Mouse (Mus musculus) natural killer cell, adult 2 months (primary cell): ENCODE data around the gene Shkbp1.

Experiments
- DNase-seq, 2 experiments: peaks; one replicate each; pipeline ENCODE4 v3.0.0; 2022; ENCODE audit warnings: low spot score in 2 of 2

The Shkbp1 gene

DNA sequence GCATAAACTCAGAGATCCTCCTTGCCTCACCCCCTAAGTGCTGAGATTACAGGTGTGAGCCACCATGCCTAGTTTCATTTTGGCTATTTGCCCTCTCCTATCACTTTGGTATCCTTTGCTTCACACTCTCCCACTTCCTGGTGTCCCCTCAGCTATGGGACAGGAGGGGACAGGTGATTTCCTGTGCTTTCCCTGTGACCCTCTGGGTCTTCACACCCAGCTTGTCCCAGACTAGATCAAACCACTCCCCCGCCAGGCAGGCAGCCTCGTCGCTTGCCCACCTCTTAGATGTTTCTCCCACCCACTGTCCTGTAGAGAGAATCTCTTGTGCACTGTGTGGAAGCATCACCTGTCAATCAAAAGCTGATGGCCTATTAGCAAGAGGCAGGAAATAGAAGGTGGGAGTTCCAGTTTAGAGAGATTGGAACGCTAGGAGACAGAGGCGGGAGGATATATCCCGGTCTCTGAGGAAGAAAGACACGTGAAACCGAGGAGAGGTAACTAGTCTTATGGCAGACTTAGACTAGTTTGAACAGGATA, 44.8 kb downstream of the Shkbp1 start:
- DNase-seq = no peak

DNA sequence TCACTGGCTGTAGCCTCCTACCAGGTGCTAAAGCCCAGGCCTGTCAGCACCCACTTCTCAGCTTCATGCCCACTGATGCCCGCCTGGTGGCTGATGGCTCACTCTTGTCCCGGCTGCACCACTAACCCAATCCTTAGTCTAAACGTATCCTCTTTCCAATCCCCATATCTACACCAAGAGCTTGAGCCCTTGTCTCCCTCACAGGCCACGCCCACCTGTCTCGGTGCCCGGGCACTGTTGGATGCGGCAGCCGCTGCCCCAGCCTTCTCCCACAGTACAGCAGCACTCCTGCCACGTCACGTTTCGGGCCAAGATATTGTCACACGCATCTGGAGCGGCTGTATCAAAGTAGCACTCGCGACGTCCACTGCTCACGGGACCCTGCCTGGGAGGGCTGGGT, 45.5 kb downstream of the Shkbp1 start:
- no peak for DNase-seq

DNA sequence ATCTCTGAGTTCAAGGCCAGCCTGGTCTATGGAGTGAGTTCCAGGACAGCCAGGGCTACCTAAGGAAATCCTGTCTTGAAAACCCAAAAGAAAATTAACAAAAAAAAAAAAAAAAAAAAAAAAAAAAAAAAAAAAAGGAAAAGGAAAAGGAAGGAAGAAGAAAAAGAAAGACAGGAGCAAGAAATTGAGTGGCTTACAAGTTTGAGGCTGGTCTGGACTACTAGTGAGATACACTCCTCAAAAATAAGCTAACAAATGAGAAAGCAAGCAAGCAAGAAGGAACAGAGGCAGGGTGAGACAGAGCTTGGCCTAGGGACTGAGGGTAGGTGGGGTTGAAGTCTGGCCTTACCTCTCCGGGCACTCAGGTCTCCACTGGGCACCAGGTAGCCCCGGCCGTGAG, 46.0 kb downstream of the Shkbp1 start:
- DNase-seq = no peak

DNA sequence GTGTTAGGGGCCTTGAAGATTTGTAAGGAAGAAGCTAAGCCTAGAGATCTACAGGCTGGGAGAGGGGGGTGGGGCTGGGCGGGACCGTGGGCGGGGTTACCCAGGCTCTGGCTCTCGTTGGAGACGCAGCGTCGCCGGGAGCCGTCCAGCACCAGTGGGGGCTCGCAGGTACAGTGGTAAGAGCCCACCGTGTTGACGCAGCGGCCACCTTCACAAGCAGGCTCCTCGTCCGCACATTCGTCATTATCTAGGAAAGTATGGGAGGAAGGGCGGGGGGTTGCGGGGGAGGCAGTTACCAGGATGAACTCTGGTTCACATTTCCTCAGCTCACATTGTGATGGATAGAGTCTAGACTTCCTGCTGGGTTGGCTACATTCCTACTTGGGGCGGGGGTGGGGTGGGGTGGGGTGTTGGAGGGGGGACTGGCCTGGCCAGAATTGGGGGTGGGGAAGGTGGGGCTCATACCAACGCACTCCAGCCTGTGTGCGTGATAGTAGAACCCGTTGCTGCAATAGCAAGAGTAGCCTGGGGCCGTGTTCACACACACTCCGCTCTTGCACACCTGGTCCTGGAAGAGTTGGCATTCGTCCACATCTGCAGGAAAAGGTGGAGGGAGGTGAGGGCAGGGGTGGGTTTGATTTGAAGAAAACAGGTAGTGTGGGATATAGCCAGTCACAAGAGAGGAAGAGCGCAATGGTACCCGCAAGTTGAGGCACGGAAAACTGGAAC, 46.8 kb downstream of the Shkbp1 start:
- no peak for DNase-seq

DNA sequence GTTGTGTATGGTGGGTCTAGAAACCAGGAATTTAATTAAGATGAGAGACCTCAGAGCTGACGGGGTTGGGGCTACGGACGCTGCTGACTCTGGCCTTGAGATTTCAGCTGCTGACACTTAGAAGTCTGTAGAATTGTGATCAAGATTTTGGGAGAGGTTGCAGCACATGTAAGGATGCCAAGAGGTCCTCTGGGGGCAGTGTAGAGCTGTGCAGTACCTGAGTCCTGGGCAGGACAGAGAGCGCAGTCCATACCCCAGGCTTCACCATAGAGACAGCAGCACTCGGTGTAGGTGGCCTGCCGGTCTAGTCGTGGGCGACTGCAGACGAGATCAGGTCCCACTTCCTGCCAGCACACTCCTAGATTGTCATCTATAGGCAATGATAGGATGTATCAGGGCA, 48.3 kb downstream of the Shkbp1 start:
- no peak for DNase-seq

DNA sequence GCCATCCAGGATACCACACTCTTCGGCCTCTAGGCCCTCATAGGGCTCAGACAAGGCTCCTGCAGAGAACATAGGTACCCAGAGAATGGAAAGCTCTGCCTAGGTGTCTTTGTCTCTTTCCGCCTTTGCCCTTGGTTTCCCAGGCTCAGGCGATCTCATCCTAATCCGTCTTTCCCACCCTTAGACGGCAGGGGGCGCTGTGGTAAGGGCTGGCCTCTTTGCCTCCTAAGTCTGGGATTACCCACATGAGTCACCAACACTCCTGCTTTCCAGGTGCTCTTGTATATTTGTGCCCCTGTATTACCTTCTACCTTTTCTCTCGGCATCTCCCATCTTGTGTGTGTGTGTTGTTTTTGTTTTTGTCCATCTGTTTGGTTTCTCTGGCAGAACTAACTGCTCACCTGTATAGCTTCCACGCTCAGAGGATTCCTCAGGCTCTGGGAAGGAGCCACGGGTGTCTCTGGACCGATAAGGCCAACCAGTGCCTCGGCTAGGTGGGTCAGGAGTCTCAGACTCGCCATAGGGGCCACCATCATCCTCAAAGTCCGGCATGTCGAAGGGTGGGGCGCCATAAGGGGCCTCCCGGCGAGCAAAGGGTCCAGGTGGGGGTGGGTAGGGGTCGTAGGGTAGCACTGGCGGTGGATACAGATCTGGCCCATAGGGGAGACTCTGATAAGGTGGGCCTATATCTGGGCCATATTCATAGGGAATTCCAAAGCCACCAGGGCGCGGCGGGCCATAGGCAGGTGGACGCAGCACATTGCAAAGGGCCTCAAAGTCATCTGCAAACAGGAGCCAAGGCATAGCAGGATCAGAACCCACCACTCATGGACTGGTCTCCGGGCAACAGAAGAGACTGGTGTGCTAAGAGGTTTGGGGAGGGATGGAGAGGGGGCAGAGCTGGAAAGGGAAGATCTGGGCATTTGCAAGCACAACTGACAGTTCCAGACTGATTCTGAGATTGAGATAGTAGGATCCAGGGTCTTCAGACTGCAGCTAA, 49.4 kb downstream of the Shkbp1 start:
- DNase-seq = no peak

DNA sequence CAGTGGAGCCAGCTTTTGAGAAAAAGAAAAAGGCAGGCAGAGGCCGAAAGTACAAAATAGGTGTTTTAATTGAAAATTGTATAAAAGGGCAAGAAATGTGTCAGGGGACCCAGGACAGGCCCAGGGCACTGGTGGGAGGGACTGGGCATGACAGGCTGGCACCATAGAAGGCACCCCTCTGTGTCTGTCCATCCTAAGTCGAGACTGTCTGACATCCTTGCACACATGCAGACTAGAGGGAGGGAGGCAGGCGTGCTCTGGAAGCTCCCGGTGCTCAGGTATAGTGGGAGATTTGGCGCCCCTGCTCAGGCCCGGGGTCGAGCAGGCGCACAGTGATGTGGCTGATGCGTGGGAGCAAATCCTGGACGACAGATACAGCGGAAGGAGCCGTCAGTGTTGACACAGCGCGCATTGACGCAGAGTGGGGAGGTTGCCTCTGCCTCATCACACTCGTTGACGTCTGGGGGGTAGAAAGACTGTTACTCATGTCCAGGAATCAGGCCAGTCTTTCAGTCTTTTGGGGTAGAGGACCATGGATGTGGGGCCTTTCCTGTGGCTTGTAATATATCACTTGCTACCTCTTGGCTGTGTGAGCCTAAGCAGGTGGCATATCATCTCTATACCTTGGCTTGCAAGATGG, 50.6 kb downstream of the Shkbp1 start:
- DNase-seq = no peak

DNA sequence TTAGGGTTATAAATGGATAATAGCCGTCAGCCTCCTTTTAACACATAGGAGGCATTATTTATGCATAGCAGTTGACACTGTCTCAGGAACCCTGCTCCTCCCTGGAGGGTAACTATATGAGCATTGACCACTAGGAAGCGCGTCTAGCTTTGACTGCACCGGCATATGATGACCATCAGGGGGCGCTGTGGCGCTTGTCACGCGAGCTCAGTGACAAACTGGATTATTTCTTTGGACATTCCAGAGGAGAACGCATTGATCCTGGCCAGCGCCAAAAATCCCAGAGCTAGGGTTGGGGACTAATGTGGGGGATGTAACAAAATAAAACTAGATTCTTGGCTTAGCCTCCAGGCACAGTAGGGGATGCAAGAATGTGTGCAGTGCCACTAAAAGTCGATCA, 53.6 kb downstream of the Shkbp1 start:
- peak; percentile 25 to 50 for DNase-seq

DNA sequence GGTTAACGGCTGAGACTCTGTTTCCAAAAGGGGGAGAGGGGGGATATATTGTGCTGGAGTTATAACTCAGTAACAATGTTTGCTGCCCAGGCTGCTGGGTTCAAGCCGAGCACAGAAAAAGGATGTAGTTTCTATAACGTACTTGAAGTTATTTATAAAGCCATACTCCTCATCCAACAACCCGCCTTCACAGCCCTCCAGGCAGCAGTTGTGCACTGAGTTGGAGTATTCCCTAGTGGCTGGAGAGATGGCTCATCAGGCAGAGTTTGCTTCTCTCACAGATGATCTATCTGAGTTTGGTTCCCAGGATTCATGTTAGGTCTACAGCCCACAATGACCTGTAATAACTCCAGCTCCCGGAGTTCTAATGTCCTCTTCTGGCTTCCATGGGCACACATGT, 55.0 kb downstream of the Shkbp1 start:
- DNase-seq = no peak

DNA sequence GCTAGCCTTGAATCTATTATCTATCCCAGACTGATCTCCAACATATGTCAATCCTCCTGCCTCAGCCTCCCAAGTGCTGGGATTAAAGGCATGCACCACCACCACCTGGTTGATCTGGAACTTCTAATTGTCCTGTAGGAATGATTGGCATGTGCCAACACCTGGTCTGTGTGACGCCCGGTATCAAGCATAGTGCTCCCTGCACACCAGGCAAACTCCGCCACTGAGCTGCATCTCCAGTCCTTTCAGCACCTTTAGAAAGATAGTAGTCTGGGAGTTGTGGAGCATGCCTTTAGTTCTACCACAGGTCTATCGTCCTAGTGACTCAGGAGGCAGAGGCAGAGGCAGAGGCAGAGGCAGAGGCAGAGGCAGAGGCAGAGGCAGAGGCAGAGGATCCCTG, 55.5 kb downstream of the Shkbp1 start:
- no peak for DNase-seq

DNA sequence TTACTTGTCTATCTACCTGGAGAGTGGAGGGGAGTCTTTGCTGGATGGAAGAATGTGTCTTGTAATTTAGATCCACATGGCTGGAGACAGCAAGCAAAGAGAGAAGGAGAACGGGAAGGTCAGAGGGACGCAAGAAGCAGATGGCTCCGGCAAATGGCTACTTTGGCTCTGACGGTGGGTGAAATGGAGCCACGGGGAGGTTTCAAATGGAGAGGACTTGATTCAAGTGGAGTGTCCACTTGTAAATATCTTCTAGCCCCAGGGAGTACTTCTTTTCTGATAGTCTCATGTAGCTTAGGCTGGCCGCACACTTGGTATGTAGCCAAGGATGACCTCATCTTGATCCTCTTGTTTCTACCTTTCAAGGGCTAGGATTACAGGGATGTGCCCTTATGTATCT, 57.0 kb downstream of the Shkbp1 start:
- no peak for DNase-seq

DNA sequence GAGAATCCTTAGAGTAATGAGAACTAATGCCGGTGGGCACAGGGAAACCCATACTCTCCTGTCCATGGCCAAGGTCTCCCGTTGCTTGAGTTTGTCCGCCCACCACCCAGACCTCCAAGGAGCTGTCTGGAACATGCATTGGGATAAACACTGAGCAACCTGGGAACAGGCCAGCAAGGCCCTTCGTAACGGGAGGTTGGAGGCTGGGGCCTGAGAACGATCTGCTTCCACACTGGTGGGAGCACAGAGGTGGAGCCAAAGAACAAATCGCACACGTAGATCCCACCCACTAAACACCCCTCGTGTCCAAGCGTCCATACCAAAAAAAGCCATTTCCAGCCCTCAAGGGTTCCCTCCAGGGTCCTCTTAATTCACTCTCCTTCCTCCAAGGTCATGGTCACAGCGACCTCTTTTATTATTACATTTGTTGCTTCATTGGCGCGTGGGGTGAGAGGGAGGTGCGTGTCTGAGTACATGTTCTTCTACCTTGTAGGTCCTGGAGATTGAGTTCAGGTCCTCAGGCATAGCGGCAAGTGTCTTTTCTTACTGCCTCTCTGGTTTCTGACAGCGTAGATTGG, 57.7 kb downstream of the Shkbp1 start:
- DNase-seq = no peak

DNA sequence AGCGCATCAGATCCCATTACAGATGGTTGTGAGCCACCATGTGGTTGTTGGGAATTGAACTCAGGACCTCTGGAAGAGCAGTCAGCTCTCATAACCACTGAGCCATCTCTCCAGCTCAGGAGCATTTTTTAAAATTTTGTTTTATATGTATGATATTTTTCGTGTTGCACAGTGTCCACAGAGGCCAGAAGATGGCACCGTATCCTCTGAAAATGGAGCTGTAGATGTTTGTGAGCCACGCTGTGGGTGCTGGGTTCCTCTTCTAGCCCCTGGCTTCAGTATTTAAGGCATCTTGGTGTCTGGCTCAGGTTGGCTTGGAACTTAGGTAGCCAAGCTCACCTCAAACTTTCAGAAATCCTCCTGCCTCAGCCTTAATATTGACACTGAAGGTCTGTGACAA, 59.3 kb downstream of the Shkbp1 start:
- DNase-seq = no peak

DNA sequence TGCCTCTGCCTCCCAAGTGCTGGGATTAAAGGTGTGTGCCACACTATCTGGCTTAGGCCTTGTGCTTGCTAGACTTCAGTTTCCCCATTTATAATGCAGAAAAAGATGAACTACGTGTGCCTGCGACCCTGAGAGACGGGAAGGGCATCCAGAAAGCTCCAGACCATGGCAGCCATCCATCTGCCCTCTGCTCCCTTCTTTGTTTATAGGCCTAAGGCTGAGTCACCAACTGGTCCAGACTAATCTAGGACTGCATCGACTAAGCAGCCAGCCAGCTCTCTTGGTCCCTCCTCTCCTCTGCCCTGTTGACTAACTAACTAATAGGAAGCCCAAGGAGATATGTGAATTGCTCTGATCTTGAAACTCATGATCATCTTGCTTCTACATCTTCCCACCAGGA, 59.9 kb downstream of the Shkbp1 start:
- no peak for DNase-seq
